Mouse (Mus musculus) limb, embryonic 11.5 days (tissue): ENCODE measurements around the gene Rnf126. TPM values are rescaled to one million over a fixed set of nuclear protein-coding genes. Genes with fewer than 3 reads are reported as not detected.

Source experiments
- ATAC-seq: fragments of 200-750 bp; cut with Nextera tagmentation; 2 replicates; pipeline ENCODE4 v1.8.0; 2017; ENCODE audit warnings: low read depth; ENCODE audit not compliant: insufficient number of reproducible peaks, low FRiP score, low TSS enrichment
- DNase-seq: peaks from one replicate; pipeline ENCODE4 v3.0.0-alpha.2; 2015; ENCODE audit warnings: low spot score
- H3K27ac ChIP-seq: fragments of 300-500 bp; sonication (generic); replicated peaks from 2 replicates; pipeline ENCODE4 v1.5.1; 2014; ENCODE audit warnings: low read depth, mild to moderate bottlenecking, low read length
- H3K27me3 ChIP-seq: fragments of 300-500 bp; sonication (generic); 2 replicates; pipeline ENCODE4 v1.6.1; 2014; ENCODE audit warnings: mild to moderate bottlenecking, low read length, mixed read lengths; ENCODE audit not compliant: control insufficient read depth, insufficient read depth
- H3K36me3 ChIP-seq: fragments of 300-500 bp; sonication (generic); 2 replicates; pipeline ENCODE4 v1.6.1; 2014; ENCODE audit warnings: mild to moderate bottlenecking, low read length, moderate library complexity, mixed read lengths; ENCODE audit not compliant: control insufficient read depth, insufficient read depth
- H3K4me1 ChIP-seq: fragments of 300-500 bp; sonication (generic); 2 replicates; pipeline ENCODE4 v1.6.1; 2014; ENCODE audit warnings: low read length, mixed read lengths; ENCODE audit not compliant: control insufficient read depth, insufficient read depth
- H3K4me2 ChIP-seq: fragments of 300-500 bp; sonication (generic); 2 replicates; pipeline ENCODE4 v1.6.1; 2014; ENCODE audit warnings: low read depth, mild to moderate bottlenecking, moderate library complexity; ENCODE audit not compliant: severe bottlenecking
- H3K4me3 ChIP-seq: fragments of 300-500 bp; sonication (generic); 2 replicates; pipeline ENCODE4 v1.5.1; 2014; ENCODE audit warnings: low read depth, low read length
- H3K9ac ChIP-seq: fragments of 300-500 bp; sonication (generic); 2 replicates; pipeline ENCODE4 v1.6.1; 2014; ENCODE audit warnings: mild to moderate bottlenecking, low read length
- H3K9me3 ChIP-seq: fragments of 300-500 bp; sonication (generic); 2 replicates; pipeline ENCODE4 v1.6.1; 2016; ENCODE audit warnings: low read length; ENCODE audit not compliant: control insufficient read depth
- WGBS: fragments of 180-500 bp; shearing (Covaris S2); extraction: QIAGEN DNeasy Blood & Tissue Kit; methylation state at CpG from one replicate; pipeline ENCODE4 v1.1.7; 2014; 5-methylcytosine and 5-hydroxymethylcytosine counted together
- polyA plus RNA-seq: library from polyadenylated mRNA; unstranded; fragments of >200 nt; fragmentation: Nextera tagmentation; extraction: Ambion mirVana; gene quantifications from 2 replicates; pipeline ENCODE4 v1.2.1, GENCODE M21; 2014

Rnf126 gene
- polyA plus RNA-seq, 1 experiment from 2014 or later, result 112 TPM

DNA sequence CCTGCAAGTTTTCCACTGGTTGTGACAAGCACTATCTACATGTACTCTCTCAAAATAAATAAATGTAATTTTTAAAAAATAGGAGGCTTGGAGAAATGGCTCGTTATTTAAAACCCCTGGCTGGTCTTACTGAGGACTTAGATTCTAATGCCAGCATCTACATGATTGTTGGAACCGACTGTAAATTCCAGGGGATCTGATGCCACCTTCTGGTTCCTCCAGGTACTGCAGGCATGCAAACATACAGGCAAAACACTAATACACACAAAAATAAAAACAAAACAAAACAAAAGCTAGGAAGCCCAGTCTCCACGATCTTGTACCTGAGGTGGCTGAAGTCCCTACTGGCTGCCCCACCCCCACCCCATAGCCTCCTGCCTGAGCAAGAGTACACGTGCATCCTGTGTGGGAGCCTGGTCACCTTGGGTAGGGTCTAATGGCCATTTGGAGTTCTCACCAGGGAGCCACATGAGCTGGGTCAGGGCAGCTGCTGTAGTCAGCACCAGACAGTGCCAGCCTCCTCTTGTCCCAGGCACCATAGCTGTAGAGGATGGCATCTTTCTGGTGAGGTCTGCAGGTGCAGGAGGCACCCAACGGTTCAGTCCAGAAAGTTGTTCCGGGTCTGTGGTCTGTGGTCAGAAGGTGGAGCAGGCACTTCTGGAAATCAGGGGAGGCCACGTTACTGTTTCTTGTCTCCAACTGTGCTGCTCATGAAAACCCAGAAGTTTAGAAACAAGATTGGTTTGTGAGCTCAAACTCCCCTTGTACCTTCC lies 21.8 kb upstream of the Rnf126 start:
- no peak overlapping the region for H3K9ac ChIP-seq
- H3K9me3 ChIP-seq, result no peaks in the 10 kb centered on the region
- 0 out of 2 replicates have a peak, but pooled peaks cover 2% of the 10 kb centered on the region for H3K4me1 ChIP-seq
- H3K27me3 ChIP-seq, result peaks cover 6% of the 10 kb centered on the region; the same call in 1 of the 2 replicates
- no peaks in the 10 kb centered on the region for H3K36me3 ChIP-seq
- peak; percentile 91 for DNase-seq
- H3K4me3 ChIP-seq, result no peak overlapping the region
- no peak for ATAC-seq
- WGBS, result 36% methylated on average over 7 of the region's 7 CpGs
- no peak overlapping the region for H3K27ac ChIP-seq
- 0 out of 2 replicates have a peak overlapping the region, but pooled peaks have one; percentile 1 for H3K4me2 ChIP-seq

DNA sequence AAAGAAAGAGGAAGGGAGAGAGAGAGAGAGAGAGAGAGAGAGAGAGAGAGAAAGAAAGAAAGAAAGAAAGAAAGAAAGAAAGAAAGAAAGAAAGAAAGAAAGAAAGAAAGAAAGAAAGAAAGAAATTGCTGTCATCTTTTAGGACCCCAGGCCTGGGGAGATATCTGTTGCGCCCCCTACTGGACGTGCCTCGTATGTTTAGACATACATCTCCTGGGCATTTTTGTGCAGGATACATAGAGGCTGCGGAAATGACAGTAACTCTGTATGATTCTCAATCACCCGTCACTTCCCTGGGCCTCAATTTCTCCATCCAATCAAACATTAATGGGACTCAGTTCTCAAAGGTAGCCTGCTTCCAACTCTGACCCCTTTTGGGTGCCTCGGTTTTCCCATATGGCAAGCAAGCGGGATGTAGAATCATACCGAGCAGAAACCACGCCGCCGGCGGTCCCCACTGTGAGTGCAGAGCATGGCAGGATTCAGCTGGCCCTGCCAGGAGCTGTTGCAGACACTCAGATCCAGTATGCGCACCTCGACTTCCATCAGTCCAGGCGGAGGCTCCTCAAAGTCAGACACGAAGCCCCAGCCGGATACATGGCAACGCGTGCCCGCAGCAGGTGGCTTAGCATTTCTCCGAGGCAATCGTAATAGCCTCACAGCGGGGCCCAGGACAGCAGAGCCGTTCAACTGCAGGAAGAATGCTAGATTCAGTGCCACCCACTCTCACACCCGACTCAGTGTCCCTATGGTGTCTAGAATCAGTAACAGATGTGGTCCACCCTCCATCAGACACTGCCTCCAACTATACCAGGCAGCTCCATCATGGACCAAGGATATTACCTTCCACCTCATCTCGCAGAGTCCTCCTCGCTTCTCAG lies 17.4 kb upstream of the Rnf126 start:
- ATAC-seq, result no peak
- Histone ChIP-seq H3K9me3 (no peaks in the 10 kb centered on the region), H3K4me2 (no peak overlapping the region), H3K36me3 (no peaks in the 10 kb centered on the region), H3K27ac (no peak overlapping the region), H3K27me3 (peaks cover 21% of the 10 kb centered on the region), H3K9ac (no peak overlapping the region), H3K4me1 (peaks cover 9% of the 10 kb centered on the region), H3K4me3 (no peak overlapping the region)
- peak; percentile 69 for DNase-seq
- WGBS, result 36% methylated on average over 27 of the region's 27 CpGs

DNA sequence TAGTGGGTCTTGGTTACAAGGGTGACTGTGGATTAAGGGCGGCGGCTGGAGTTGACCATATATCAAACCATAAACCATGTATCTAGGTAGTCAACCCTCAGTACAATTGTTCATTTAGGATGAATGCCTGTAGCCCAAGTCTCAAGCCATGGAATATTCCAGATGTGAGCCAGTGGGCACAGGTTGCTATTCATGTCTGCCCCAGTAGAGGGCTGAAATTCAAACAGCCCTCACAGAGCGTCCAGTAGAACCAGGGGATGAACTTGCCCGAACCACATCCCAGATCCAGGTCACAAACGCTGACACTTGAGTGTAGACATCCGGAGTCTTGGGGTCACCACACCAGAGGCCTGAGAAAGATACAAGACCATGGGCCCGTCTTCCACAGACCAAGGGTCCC lies 16.3 kb upstream of the Rnf126 start:
- Histone ChIP-seq H3K4me1 (peaks cover 8% of the 10 kb centered on the region), H3K36me3 (no peaks in the 10 kb centered on the region), H3K9me3 (no peaks in the 10 kb centered on the region), H3K27me3 (peaks cover 30% of the 10 kb centered on the region), H3K9ac (no peak overlapping the region), H3K27ac (no peak overlapping the region), H3K4me2 (no peak overlapping the region), H3K4me3 (no peak overlapping the region)
- WGBS, result 66% methylated on average over 7 of the region's 7 CpGs
- DNase-seq (no peak), ATAC-seq (no peak)

DNA sequence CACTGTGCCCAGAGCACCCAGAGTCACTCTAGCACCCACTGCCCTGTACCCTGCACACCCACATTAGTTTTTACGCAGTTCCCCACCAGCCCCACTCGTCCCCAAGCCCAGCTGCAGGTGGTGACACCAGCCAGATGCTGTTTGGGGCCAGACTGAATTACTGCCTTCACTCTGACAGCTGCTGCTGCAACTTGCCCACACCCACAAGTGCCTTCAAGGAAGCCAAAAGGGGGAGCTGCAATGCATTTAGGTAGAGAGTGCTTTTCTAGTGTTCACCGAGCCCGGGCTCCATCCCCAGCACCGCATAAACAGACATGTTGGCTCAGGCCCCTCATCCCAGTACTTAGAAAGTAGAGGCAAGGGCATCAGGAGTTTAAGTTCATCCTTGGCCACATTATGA lies 15.2 kb upstream of the Rnf126 start:
- WGBS, result 49% methylated on average over 5 of the region's 5 CpGs
- DNase-seq (no peak), ATAC-seq (no peak)
- Histone ChIP-seq H3K36me3 (no peaks in the 10 kb centered on the region), H3K4me1 (peaks cover 10% of the 10 kb centered on the region), H3K27me3 (peaks cover 37% of the 10 kb centered on the region), H3K27ac (no peak overlapping the region), H3K9ac (no peak overlapping the region), H3K4me2 (no peak overlapping the region), H3K4me3 (no peak overlapping the region), H3K9me3 (no peaks in the 10 kb centered on the region)

DNA sequence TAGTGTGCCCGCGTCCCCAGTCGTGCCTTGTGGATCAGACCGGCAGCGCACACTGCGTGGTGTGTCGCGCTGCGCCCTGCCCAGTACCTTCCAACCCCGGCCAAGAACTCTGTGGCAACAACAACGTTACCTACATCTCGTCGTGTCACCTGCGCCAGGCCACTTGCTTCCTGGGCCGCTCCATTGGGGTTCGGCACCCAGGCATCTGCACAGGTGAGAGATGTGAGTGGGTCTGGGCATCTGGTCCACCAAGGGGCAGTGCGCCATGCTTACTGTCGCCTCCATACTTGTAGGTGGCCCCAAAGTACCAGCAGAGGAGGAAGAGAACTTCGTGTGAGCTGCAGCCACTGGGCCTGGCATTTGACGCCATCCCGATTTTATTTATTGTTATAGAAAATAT lies 14.4 kb upstream of the Rnf126 start:
- peaks cover 10% of the 10 kb centered on the region for H3K4me1 ChIP-seq
- DNase-seq (no peak), ATAC-seq (0 out of 2 replicates have a peak, but pooled peaks have one; percentile 1)
- H3K4me2 ChIP-seq, result peak overlapping the region; percentile 50
- no peak overlapping the region for H3K9ac ChIP-seq
- WGBS, result 28% methylated on average over 21 of the region's 21 CpGs
- peak overlapping the region; percentile 29 for H3K4me3 ChIP-seq
- peaks cover 37% of the 10 kb centered on the region for H3K27me3 ChIP-seq
- H3K27ac ChIP-seq, result no peak overlapping the region
- H3K9me3 ChIP-seq, result no peaks in the 10 kb centered on the region
- no peaks in the 10 kb centered on the region for H3K36me3 ChIP-seq

DNA sequence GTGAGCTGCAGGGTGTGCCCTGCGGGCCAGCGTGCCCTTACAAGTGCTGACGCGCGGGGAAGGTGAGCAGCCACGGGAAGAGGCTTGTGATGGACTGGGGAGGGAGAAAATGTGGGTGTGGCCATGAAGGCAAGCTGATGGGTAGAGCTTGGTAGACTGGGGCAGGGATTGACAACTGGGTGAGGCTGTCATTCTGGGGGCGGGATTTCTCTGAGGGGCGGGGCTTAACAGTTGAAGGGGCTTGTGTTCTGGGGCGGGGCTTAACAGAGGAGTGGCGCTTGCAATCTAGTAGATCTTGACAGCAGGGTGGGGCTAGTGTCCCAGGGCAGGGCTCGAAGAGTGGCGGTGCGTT lies 13.9 kb upstream of the Rnf126 start:
- H3K9me3 ChIP-seq, result no peaks in the 10 kb centered on the region
- H3K27me3 ChIP-seq, result peaks cover 37% of the 10 kb centered on the region
- 2% methylated on average over 13 of the region's 13 CpGs for WGBS
- H3K36me3 ChIP-seq, result no peaks in the 10 kb centered on the region
- H3K27ac ChIP-seq, result no peak overlapping the region
- peaks cover 10% of the 10 kb centered on the region for H3K4me1 ChIP-seq
- peak overlapping the region; percentile 29 for H3K4me3 ChIP-seq
- DNase-seq (no peak), ATAC-seq (no peak)
- H3K4me2 ChIP-seq, result peak overlapping the region; percentile 50
- H3K9ac ChIP-seq, result no peak overlapping the region

DNA sequence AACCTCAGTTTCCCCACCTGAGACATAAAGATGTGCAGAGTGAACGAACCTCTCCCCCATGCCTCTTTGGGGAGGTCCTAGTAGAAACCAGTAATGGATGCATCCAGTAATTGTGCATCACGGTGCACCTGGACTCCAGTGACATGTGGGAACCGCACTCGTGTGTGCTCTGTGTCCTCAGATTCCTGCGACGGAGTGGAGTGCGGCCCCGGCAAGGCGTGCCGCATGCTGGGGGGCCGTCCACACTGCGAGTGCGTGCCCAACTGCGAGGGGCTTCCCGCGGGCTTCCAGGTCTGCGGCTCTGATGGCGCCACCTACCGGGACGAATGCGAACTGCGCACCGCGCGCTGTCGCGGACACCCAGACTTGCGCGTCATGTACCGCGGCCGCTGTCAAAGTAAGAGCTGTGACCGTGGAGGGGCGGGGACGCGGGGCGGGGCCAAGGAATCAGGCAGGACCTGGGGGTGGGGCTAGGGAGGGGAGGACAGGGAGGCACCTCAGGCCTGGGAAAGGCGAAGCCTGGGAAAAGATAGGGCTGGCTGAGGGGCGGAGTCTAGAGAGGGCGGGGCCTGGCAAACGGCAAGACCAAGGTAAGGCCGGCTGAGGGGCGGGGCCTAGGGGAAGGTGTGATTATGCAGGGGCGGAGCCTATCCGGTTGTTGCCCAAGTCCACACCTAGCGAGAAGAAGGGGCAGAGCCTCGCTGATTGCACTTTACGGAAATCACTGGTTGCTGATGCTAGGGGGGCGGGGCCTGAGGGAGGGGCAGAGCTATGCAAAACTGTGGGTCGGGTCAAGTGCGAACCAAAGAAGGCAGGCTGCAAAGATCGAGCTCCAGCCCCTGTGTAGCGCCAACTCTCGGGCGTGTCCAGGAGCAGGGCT lies 13.3 kb upstream of the Rnf126 start:
- Histone ChIP-seq H3K27ac (no peak overlapping the region), H3K36me3 (no peaks in the 10 kb centered on the region), H3K4me2 (peak overlapping the region; percentile 50), H3K9ac (no peak overlapping the region), H3K4me3 (peak overlapping the region; percentile 29), H3K4me1 (peaks cover 10% of the 10 kb centered on the region), H3K27me3 (peaks cover 37% of the 10 kb centered on the region), H3K9me3 (no peaks in the 10 kb centered on the region)
- peak; percentile 91 for ATAC-seq
- peak; percentile 97 for DNase-seq
- 3% methylated on average over 55 of the region's 55 CpGs for WGBS

DNA sequence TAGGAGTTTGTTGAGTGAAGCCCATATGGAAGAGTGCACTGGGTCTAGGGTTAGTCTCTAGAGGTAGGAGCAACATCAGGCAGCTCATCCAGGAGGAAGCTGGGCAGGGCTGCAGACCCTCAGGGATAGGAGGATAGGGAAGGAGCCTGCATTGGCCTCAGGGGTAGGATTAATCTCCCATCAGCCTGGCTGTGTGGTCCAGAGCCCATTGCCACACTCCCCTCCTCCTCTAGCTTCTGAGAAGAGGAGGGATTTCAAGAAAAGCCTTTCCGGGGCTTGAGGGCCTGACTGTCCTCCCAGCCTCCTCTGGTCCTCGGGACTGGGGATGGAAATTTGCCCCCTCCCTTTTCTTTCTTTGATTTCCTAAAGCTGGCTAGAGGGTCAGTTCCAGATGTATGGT lies 12.4 kb upstream of the Rnf126 start:
- no peak overlapping the region for H3K4me3 ChIP-seq
- H3K9me3 ChIP-seq, result no peaks in the 10 kb centered on the region
- peaks cover 10% of the 10 kb centered on the region for H3K4me1 ChIP-seq
- no peak overlapping the region for H3K9ac ChIP-seq
- ATAC-seq (no peak), DNase-seq (no peak)
- no peak overlapping the region for H3K27ac ChIP-seq
- H3K4me2 ChIP-seq, result no peak overlapping the region
- WGBS, result 8% methylated on average over 2 of the region's 2 CpGs
- peaks cover 32% of the 10 kb centered on the region for H3K27me3 ChIP-seq
- no peaks in the 10 kb centered on the region for H3K36me3 ChIP-seq
